Mouse (Mus musculus): ENCODE measurements around the gene Arhgap15.

- TF ChIP-seq CTCF (IDR thresholded peaks at IDR 0.05; ENCODE audit: low read depth): no peak
- no peak for TF ChIP-seq EP300 (IDR thresholded peaks at IDR 0.05; ENCODE audit: low read depth)
These were observed 585.9 kb downstream of the Arhgap15 start for GRCm38 (mm10) chr2:44334517-44334916.
